Mouse (Mus musculus): ENCODE results near the gene Rarb. TPM values are rescaled to one million over a fixed set of nuclear protein-coding genes. Genes with fewer than 3 reads are reported as not detected.
A peak's percentile ranks its signal among the peaks of the same experiment; 100 is the strongest.

Rarb gene
- polyA plus RNA-seq, 1 experiment from 2014 or later = 4.4 TPM

GRCm38 (mm10) chr14:16519588-16520167, 299.3 kb downstream of the Rarb start:
- no peaks in the 10 kb centered on the region for H3K9me3 ChIP-seq (ENCODE audit: low read length)
- 73% methylated on average over 8 of the region's 8 CpGs for WGBS
- no peak for TF ChIP-seq EP300 (IDR thresholded peaks at IDR 0.05)
- TF ChIP-seq CTCF (IDR thresholded peaks at IDR 0.05) = no peak
- no peaks in the 10 kb centered on the region for H3K27me3 ChIP-seq (replicated peaks; ENCODE audit: insufficient read depth, low read length)
- no peak for ATAC-seq
- H3K36me3 ChIP-seq (ENCODE audit: insufficient read depth, low read length) = no peaks in the 10 kb centered on the region
- H3K4me2 ChIP-seq (replicated peaks; ENCODE audit: low read depth, low read length) = no peak overlapping the region
- no peak overlapping the region for H3K27ac ChIP-seq (ENCODE audit: low read length)
- no peak overlapping the region for H3K4me3 ChIP-seq (ENCODE audit: low read depth, low read length)
- peak; percentile 16 for DNase-seq (ENCODE audit: low spot score)
- no peak overlapping the region for H3K9ac ChIP-seq (replicated peaks; ENCODE audit: low read depth)
- H3K4me1 ChIP-seq (ENCODE audit: insufficient read depth, low read depth, low read length) = no peaks in the 10 kb centered on the region

DNA sequence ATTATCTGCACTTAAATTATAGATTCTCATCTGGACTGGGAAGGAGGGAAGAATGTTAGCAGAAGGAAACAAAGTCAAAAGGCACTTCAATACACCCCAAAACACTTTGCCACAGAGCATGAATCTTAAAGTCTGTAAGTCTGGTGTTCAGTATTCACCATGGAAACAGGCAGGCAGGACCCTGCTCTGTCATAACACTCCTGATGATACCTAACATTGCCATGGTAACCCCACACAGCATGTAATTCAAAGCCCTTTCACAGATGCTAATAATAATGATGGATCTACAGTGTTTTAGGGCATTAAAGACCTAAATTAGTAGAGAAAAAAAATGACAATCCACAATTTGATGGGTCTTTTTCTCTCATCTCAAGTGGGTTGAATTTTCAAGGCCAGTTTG, 301.0 kb downstream of the Rarb start:
- no peak overlapping the region for H3K9ac ChIP-seq (replicated peaks; ENCODE audit: low read depth)
- no peak for DNase-seq (ENCODE audit: low spot score)
- ATAC-seq = no peak
- no peaks in the 10 kb centered on the region for H3K36me3 ChIP-seq (ENCODE audit: insufficient read depth, low read length)
- no peaks in the 10 kb centered on the region for H3K4me1 ChIP-seq (ENCODE audit: insufficient read depth, low read depth, low read length)
- no peaks in the 10 kb centered on the region for H3K9me3 ChIP-seq (ENCODE audit: low read length)
- TF ChIP-seq CTCF (IDR thresholded peaks at IDR 0.05) = no peak
- TF ChIP-seq EP300 (IDR thresholded peaks at IDR 0.05) = no peak
- H3K27ac ChIP-seq (ENCODE audit: low read length) = no peak overlapping the region
- no peak overlapping the region for H3K4me3 ChIP-seq (ENCODE audit: low read depth, low read length)
- no peak overlapping the region for H3K4me2 ChIP-seq (replicated peaks; ENCODE audit: low read depth, low read length)
- no peaks in the 10 kb centered on the region for H3K27me3 ChIP-seq (replicated peaks; ENCODE audit: insufficient read depth, low read length)

DNA sequence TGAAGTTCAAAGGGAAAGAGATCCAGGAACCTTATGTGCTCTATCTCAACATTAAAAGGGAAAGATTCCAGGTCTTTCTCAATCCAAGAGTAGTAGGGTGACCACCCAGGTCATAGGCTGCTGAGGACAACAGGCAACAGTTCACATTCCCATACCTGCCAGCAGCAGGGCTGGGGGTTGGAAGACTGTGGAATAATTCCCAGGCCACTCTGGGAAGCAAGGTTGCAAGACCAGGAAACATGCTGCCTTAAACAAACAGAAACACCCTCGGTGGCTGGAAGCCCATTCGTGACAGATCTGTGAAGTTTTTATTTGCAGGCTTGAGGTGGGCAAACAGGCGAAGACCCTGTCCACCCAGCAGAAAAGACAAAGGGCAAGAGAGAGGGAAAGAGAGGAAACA, 303.2 kb downstream of the Rarb start:
- H3K9me3 ChIP-seq (ENCODE audit: low read length) = no peaks in the 10 kb centered on the region
- H3K4me3 ChIP-seq (ENCODE audit: low read depth, low read length) = no peak overlapping the region
- H3K4me2 ChIP-seq (replicated peaks; ENCODE audit: low read depth, low read length) = no peak overlapping the region
- peak; percentile 32 for DNase-seq (ENCODE audit: low spot score)
- H3K27ac ChIP-seq (ENCODE audit: low read length) = no peak overlapping the region
- ATAC-seq = no peak; the same call in 1 of the 2 replicates
- WGBS = 27% methylated on average over 3 of the region's 3 CpGs
- TF ChIP-seq CTCF (IDR thresholded peaks at IDR 0.05) (no peak), EP300 (IDR thresholded peaks at IDR 0.05) (no peak)
- no peaks in the 10 kb centered on the region for H3K27me3 ChIP-seq (replicated peaks; ENCODE audit: insufficient read depth, low read length)
- no peaks in the 10 kb centered on the region for H3K4me1 ChIP-seq (ENCODE audit: insufficient read depth, low read depth, low read length)
- no peak overlapping the region for H3K9ac ChIP-seq (replicated peaks; ENCODE audit: low read depth)
- H3K36me3 ChIP-seq (ENCODE audit: insufficient read depth, low read length) = no peaks in the 10 kb centered on the region

DNA sequence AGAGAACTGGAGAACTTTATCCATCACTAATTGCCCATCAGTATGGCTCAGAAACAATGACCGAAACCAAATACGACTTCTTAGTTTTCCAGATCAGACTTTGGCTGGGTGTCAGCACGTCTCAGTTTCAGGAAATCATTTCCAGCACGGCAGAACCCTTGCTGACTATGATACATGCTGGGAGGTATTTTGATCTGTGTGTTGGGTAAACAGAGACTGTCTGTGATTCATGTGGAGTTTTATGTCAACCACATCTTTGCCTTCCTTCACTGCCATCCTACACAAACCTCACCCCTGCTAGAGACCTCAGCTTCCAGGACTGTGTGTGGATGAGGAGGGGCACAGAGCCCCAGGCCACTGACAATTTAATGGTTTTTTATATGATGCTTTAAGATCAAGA, 308.4 kb downstream of the Rarb start:
- ATAC-seq (no peak), DNase-seq (ENCODE audit: low spot score) (no peak)
- Histone ChIP-seq H3K36me3 (ENCODE audit: insufficient read depth, low read length) (no peaks in the 10 kb centered on the region), H3K27ac (ENCODE audit: low read length) (no peak overlapping the region), H3K27me3 (replicated peaks; ENCODE audit: insufficient read depth, low read length) (no peaks in the 10 kb centered on the region), H3K4me2 (replicated peaks; ENCODE audit: low read depth, low read length) (no peak overlapping the region), H3K4me1 (ENCODE audit: insufficient read depth, low read depth, low read length) (no peaks in the 10 kb centered on the region), H3K4me3 (ENCODE audit: low read depth, low read length) (no peak overlapping the region), H3K9me3 (ENCODE audit: low read length) (no peaks in the 10 kb centered on the region), H3K9ac (replicated peaks; ENCODE audit: low read depth) (no peak overlapping the region)
- 54% methylated on average over 4 of the region's 4 CpGs for WGBS
- no peak for TF ChIP-seq EP300 (IDR thresholded peaks at IDR 0.05)
- TF ChIP-seq CTCF (IDR thresholded peaks at IDR 0.05) = no peak

GRCm38 (mm10) chr14:16509825-16510224, 309.1 kb downstream of the Rarb start:
- no peak overlapping the region for H3K4me3 ChIP-seq (ENCODE audit: low read depth, low read length)
- no peaks in the 10 kb centered on the region for H3K27me3 ChIP-seq (replicated peaks; ENCODE audit: insufficient read depth, low read length)
- H3K4me1 ChIP-seq (ENCODE audit: insufficient read depth, low read depth, low read length) = no peaks in the 10 kb centered on the region
- ATAC-seq (no peak), DNase-seq (ENCODE audit: low spot score) (no peak)
- no peak overlapping the region for H3K9ac ChIP-seq (replicated peaks; ENCODE audit: low read depth)
- no peak overlapping the region for H3K27ac ChIP-seq (ENCODE audit: low read length)
- no peaks in the 10 kb centered on the region for H3K9me3 ChIP-seq (ENCODE audit: low read length)
- TF ChIP-seq CTCF (IDR thresholded peaks at IDR 0.05) (no peak), EP300 (IDR thresholded peaks at IDR 0.05) (no peak)
- H3K4me2 ChIP-seq (replicated peaks; ENCODE audit: low read depth, low read length) = no peak overlapping the region
- 46% methylated on average over 4 of the region's 4 CpGs for WGBS
- no peaks in the 10 kb centered on the region for H3K36me3 ChIP-seq (ENCODE audit: insufficient read depth, low read length)

GRCm38 (mm10) chr14:16508760-16509159, 310.2 kb downstream of the Rarb start:
- H3K27ac ChIP-seq (ENCODE audit: low read length) = no peak overlapping the region
- no peak overlapping the region for H3K4me2 ChIP-seq (replicated peaks; ENCODE audit: low read depth, low read length)
- ATAC-seq (peak; percentile 87), DNase-seq (ENCODE audit: low spot score) (peak; percentile 73)
- TF ChIP-seq EP300 (IDR thresholded peaks at IDR 0.05) (peak; percentile 72), CTCF (IDR thresholded peaks at IDR 0.05) (no peak)
- no peaks in the 10 kb centered on the region for H3K4me1 ChIP-seq (ENCODE audit: insufficient read depth, low read depth, low read length)
- no peaks in the 10 kb centered on the region for H3K27me3 ChIP-seq (replicated peaks; ENCODE audit: insufficient read depth, low read length)
- H3K36me3 ChIP-seq (ENCODE audit: insufficient read depth, low read length) = no peaks in the 10 kb centered on the region
- H3K9ac ChIP-seq (replicated peaks; ENCODE audit: low read depth) = no peak overlapping the region
- WGBS = 64% methylated on average over 7 of the region's 7 CpGs
- no peak overlapping the region for H3K4me3 ChIP-seq (ENCODE audit: low read depth, low read length)
- no peaks in the 10 kb centered on the region for H3K9me3 ChIP-seq (ENCODE audit: low read length)

- Histone ChIP-seq H3K4me3 (ENCODE audit: low read depth, low read length) (no peak overlapping the region), H3K9me3 (ENCODE audit: low read length) (no peaks in the 10 kb centered on the region), H3K9ac (replicated peaks; ENCODE audit: low read depth) (no peak overlapping the region), H3K27me3 (replicated peaks; ENCODE audit: insufficient read depth, low read length) (no peaks in the 10 kb centered on the region), H3K36me3 (ENCODE audit: insufficient read depth, low read length) (no peaks in the 10 kb centered on the region), H3K4me1 (ENCODE audit: insufficient read depth, low read depth, low read length) (no peaks in the 10 kb centered on the region), H3K4me2 (replicated peaks; ENCODE audit: low read depth, low read length) (no peak overlapping the region), H3K27ac (ENCODE audit: low read length) (no peak overlapping the region)
- DNase-seq (ENCODE audit: low spot score) = peak; percentile 22
- TF ChIP-seq CTCF (IDR thresholded peaks at IDR 0.05) (no peak), EP300 (IDR thresholded peaks at IDR 0.05) (no peak)
- peak; percentile 50 for ATAC-seq
- WGBS = 27% methylated on average over 2 of the region's 2 CpGs
Observed at GRCm38 (mm10) chr14:16497226-16497661, 321.7 kb downstream of the Rarb start.
